Mouse (Mus musculus): ENCODE data around the gene Tex13c1. TPM values are rescaled to one million over a fixed set of nuclear protein-coding genes. Genes with fewer than 3 reads are reported as not detected.

Tex13c1 gene
- not detected in 2 replicates for polyA plus RNA-seq (2014; fragmentation: Nextera tagmentation; extraction: Ambion mirVana)

- ATAC-seq (replicated peaks; ENCODE audit: low FRiP score, low TSS enrichment, low read depth) (no peak), DNase-seq (ENCODE audit: low spot score) (no peak)
- Histone ChIP-seq H3K36me3 (ENCODE audit: control insufficient read depth, insufficient read depth, low read length) (no peaks in the 10 kb centered on the region), H3K9me3 (ENCODE audit: control insufficient read depth, low read length) (no peaks in the 10 kb centered on the region), H3K27ac (ENCODE audit: low read depth) (no peak within 1 kb of the TSS), H3K4me2 (ENCODE audit: low read length) (no peak within 1 kb of the TSS), H3K4me1 (replicated peaks; ENCODE audit: control insufficient read depth, insufficient read depth, low read length) (no peaks in the 10 kb centered on the region), H3K4me3 (ENCODE audit: low read depth, low read length) (no peak within 1 kb of the TSS), H3K9ac (ENCODE audit: low read length) (no peak within 1 kb of the TSS), H3K27me3 (replicated peaks; ENCODE audit: control insufficient read depth, insufficient read depth, low read length) (no peaks in the 10 kb centered on the region)
- WGBS = 77% methylated on average over 3 of the region's 3 CpGs
These were observed at the start of gene Tex13c1 for GRCm38 (mm10) chrX:43590860-43591259. TSS of gene Tex13c1 (plus strand) at chrX:43591160.

Other genes starting within 250 kb of the Tex13c1 start
- 0.75 and 1.1 TPM in 2 replicates for gene Tenm1, start 162.0 kb upstream of the Tex13c1 start, polyA plus RNA-seq (2014; fragmentation: Nextera tagmentation; extraction: Ambion mirVana)

All from intestine, embryonic 14.5 days (tissue).